Mouse (Mus musculus): ENCODE measurements around the gene Pink1. TPM values are rescaled to one million over a fixed set of nuclear protein-coding genes. Genes with fewer than 3 reads are reported as not detected.

Gene Pink1
- polyA plus RNA-seq, 1 experiment from 2014 or later: 29.3 TPM

DNA sequence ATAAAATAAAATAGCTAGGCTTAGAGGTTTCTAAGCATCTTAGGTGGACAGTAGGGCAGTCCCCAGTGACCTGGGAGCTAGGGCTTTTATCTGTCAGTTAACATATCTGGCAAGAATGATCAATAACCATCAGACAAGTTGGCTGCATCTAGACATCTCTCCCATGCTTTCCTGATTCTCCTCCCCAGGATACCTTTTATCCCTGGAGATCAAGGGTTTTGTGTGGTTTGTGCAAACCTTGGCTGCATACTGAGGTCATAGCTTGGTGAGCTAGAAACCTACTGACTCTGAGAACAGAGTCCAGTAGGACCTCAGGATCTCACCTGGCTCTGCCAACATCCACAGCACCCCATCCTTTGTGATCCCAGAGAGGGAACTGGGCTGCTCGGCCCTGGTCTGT lies 21.2 kb upstream of the Pink1 start:
- no peaks in the 10 kb centered on the region for H3K27me3 ChIP-seq (ENCODE audit: control insufficient read depth, insufficient read depth, low read length)
- H3K36me3 ChIP-seq (ENCODE audit: control insufficient read depth, insufficient read depth, low read length): no peaks in the 10 kb centered on the region
- WGBS: 56% methylated on average over 1 of the region's 1 CpGs
- no peak for ATAC-seq (ENCODE audit: insufficient read depth, low FRiP score, low TSS enrichment)
- H3K4me3 ChIP-seq (ENCODE audit: low read depth, low read length): no peak overlapping the region
- no peaks in the 10 kb centered on the region for H3K4me1 ChIP-seq (ENCODE audit: control insufficient read depth, insufficient read depth, low read length)
- no peaks in the 10 kb centered on the region for H3K9me3 ChIP-seq (ENCODE audit: control insufficient read depth, low read length)
- DNase-seq (ENCODE audit: low spot score): no peak
- no peak overlapping the region for H3K27ac ChIP-seq (ENCODE audit: low read depth, low read length)
- H3K4me2 ChIP-seq (ENCODE audit: low read depth): no peak overlapping the region
- H3K9ac ChIP-seq (ENCODE audit: low read length): no peak overlapping the region

GRCm38 (mm10) chr4:138344891-138345545 lies 18.9 kb upstream of the Pink1 start:
- WGBS: 84% methylated on average over 9 of the region's 9 CpGs

DNA sequence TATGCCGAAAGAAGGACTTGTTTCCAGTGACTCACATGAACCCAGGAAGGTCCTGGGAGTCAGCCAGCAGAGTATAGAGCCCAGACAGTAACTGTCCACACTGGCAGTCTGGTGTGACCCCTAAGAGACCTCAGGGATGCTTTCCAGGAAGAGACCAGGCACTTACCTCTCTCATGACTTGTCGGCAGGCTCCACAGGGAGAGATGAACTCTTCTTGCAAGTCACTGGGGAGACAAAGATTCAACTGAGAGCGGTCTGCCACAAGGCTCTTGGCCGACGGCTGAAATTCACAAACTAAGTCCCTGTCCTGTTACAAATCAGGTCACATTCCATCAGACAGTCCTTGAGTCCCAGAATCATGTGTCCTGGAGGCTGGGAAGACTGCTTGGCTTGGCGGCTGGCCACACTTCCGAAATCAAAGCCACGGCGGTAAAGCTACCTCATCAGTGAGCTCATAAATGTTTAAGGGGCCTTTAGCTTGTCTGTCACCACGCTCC lies 17.3 kb upstream of the Pink1 start:
- H3K4me2 ChIP-seq (ENCODE audit: low read depth): no peak overlapping the region
- H3K4me1 ChIP-seq (ENCODE audit: control insufficient read depth, insufficient read depth, low read length): no peaks in the 10 kb centered on the region
- DNase-seq (ENCODE audit: low spot score) (no peak), ATAC-seq (ENCODE audit: insufficient read depth, low FRiP score, low TSS enrichment) (no peak)
- no peaks in the 10 kb centered on the region for H3K36me3 ChIP-seq (ENCODE audit: control insufficient read depth, insufficient read depth, low read length)
- no peaks in the 10 kb centered on the region for H3K9me3 ChIP-seq (ENCODE audit: control insufficient read depth, low read length)
- 73% methylated on average over 10 of the region's 10 CpGs for WGBS
- H3K4me3 ChIP-seq (ENCODE audit: low read depth, low read length): no peak overlapping the region
- H3K27ac ChIP-seq (ENCODE audit: low read depth, low read length): no peak overlapping the region
- no peak overlapping the region for H3K9ac ChIP-seq (ENCODE audit: low read length)
- H3K27me3 ChIP-seq (ENCODE audit: control insufficient read depth, insufficient read depth, low read length): no peaks in the 10 kb centered on the region

More at GRCm38 (mm10) chr4:138344891-138345545, 18.9 kb upstream of the Pink1 start:
- Histone ChIP-seq H3K36me3 (ENCODE audit: control insufficient read depth, insufficient read depth, low read length) (no peaks in the 10 kb centered on the region), H3K9me3 (ENCODE audit: control insufficient read depth, low read length) (no peaks in the 10 kb centered on the region), H3K27me3 (ENCODE audit: control insufficient read depth, insufficient read depth, low read length) (no peaks in the 10 kb centered on the region), H3K4me3 (ENCODE audit: low read depth, low read length) (no peak overlapping the region), H3K9ac (ENCODE audit: low read length) (no peak overlapping the region), H3K27ac (ENCODE audit: low read depth, low read length) (no peak overlapping the region), H3K4me2 (ENCODE audit: low read depth) (no peak overlapping the region), H3K4me1 (ENCODE audit: control insufficient read depth, insufficient read depth, low read length) (no peaks in the 10 kb centered on the region)
- ATAC-seq (ENCODE audit: insufficient read depth, low FRiP score, low TSS enrichment) (no peak), DNase-seq (ENCODE audit: low spot score) (no peak)

- H3K36me3 ChIP-seq (ENCODE audit: control insufficient read depth, insufficient read depth, low read length): no peaks in the 10 kb centered on the region
- 88% methylated on average over 6 of the region's 6 CpGs for WGBS
- no peak overlapping the region for H3K4me3 ChIP-seq (ENCODE audit: low read depth, low read length)
- no peaks in the 10 kb centered on the region for H3K9me3 ChIP-seq (ENCODE audit: control insufficient read depth, low read length)
- no peaks in the 10 kb centered on the region for H3K27me3 ChIP-seq (ENCODE audit: control insufficient read depth, insufficient read depth, low read length)
- H3K27ac ChIP-seq (ENCODE audit: low read depth, low read length): no peak overlapping the region
- no peak overlapping the region for H3K4me2 ChIP-seq (ENCODE audit: low read depth)
- DNase-seq (ENCODE audit: low spot score) (no peak), ATAC-seq (ENCODE audit: insufficient read depth, low FRiP score, low TSS enrichment) (no peak)
- no peak overlapping the region for H3K9ac ChIP-seq (ENCODE audit: low read length)
- H3K4me1 ChIP-seq (ENCODE audit: control insufficient read depth, insufficient read depth, low read length): no peaks in the 10 kb centered on the region
These were observed 16.7 kb upstream of the Pink1 start for GRCm38 (mm10) chr4:138342778-138343177.

DNA sequence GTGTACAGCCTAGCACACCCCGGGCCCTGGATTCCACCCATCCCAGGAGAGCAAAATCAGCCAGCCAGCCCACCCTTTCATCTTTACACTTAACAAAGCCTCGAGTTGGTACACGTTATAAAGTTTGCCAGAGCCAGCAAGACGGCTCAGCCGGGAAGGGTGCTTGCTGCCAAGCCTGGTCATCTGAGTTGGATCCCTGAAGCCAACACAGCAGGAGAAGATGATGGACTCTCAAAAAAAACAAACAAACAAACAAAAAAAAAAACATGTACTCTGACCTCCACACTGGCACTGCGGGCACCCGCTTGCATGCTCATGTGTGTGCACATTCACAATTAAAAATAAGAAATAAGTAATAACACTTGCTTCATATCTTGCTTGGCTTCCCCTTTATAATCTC lies 15.9 kb upstream of the Pink1 start:
- H3K4me3 ChIP-seq (ENCODE audit: low read depth, low read length): no peak overlapping the region
- 77% methylated on average over 7 of the region's 7 CpGs for WGBS
- ATAC-seq (ENCODE audit: insufficient read depth, low FRiP score, low TSS enrichment): no peak
- H3K9ac ChIP-seq (ENCODE audit: low read length): no peak overlapping the region
- H3K27ac ChIP-seq (ENCODE audit: low read depth, low read length): no peak overlapping the region
- no peaks in the 10 kb centered on the region for H3K9me3 ChIP-seq (ENCODE audit: control insufficient read depth, low read length)
- no peak for DNase-seq (ENCODE audit: low spot score)
- H3K27me3 ChIP-seq (ENCODE audit: control insufficient read depth, insufficient read depth, low read length): no peaks in the 10 kb centered on the region
- H3K36me3 ChIP-seq (ENCODE audit: control insufficient read depth, insufficient read depth, low read length): no peaks in the 10 kb centered on the region
- H3K4me2 ChIP-seq (ENCODE audit: low read depth): no peak overlapping the region
- H3K4me1 ChIP-seq (ENCODE audit: control insufficient read depth, insufficient read depth, low read length): no peaks in the 10 kb centered on the region

DNA sequence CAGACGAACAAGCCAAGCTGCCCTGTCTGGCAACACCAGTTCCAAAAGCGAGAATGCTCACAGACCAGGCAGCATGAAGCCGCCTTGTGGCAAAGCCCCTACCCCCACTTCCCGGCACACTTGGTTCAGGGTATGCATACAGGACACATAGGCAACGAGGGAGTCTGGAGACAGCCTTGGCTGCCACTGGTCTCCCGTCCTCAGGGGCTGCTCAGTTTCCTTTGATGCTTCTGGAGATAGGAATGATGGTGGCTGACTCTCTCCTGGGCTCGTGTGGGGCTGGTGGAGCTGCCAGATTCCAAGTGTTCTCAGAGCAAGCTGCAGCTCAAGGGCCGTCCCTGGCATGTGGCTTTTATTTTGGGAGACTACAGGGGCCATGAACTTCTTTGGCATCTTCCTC lies 15.3 kb upstream of the Pink1 start:
- no peak overlapping the region for H3K4me3 ChIP-seq (ENCODE audit: low read depth, low read length)
- no peaks in the 10 kb centered on the region for H3K27me3 ChIP-seq (ENCODE audit: control insufficient read depth, insufficient read depth, low read length)
- H3K36me3 ChIP-seq (ENCODE audit: control insufficient read depth, insufficient read depth, low read length): no peaks in the 10 kb centered on the region
- ATAC-seq (ENCODE audit: insufficient read depth, low FRiP score, low TSS enrichment) (no peak), DNase-seq (ENCODE audit: low spot score) (no peak)
- no peak overlapping the region for H3K4me2 ChIP-seq (ENCODE audit: low read depth)
- H3K9me3 ChIP-seq (ENCODE audit: control insufficient read depth, low read length): no peaks in the 10 kb centered on the region
- H3K4me1 ChIP-seq (ENCODE audit: control insufficient read depth, insufficient read depth, low read length): no peaks in the 10 kb centered on the region
- H3K27ac ChIP-seq (ENCODE audit: low read depth, low read length): no peak overlapping the region
- H3K9ac ChIP-seq (ENCODE audit: low read length): no peak overlapping the region
- 72% methylated on average over 8 of the region's 8 CpGs for WGBS

- H3K4me2 ChIP-seq (ENCODE audit: low read depth): no peak overlapping the region
- no peaks in the 10 kb centered on the region for H3K27me3 ChIP-seq (ENCODE audit: control insufficient read depth, insufficient read depth, low read length)
- H3K9ac ChIP-seq (ENCODE audit: low read length): no peak overlapping the region
- no peak overlapping the region for H3K4me3 ChIP-seq (ENCODE audit: low read depth, low read length)
- H3K9me3 ChIP-seq (ENCODE audit: control insufficient read depth, low read length): no peaks in the 10 kb centered on the region
- H3K4me1 ChIP-seq (ENCODE audit: control insufficient read depth, insufficient read depth, low read length): no peaks in the 10 kb centered on the region
- DNase-seq (ENCODE audit: low spot score) (no peak), ATAC-seq (ENCODE audit: insufficient read depth, low FRiP score, low TSS enrichment) (no peak)
- 34% methylated on average over 4 of the region's 4 CpGs for WGBS
- no peak overlapping the region for H3K27ac ChIP-seq (ENCODE audit: low read depth, low read length)
- H3K36me3 ChIP-seq (ENCODE audit: control insufficient read depth, insufficient read depth, low read length): no peaks in the 10 kb centered on the region
These were observed 13.9 kb upstream of the Pink1 start for GRCm38 (mm10) chr4:138339963-138340362.

- no peak for ATAC-seq (ENCODE audit: insufficient read depth, low FRiP score, low TSS enrichment)
- Histone ChIP-seq H3K4me1 (ENCODE audit: control insufficient read depth, insufficient read depth, low read length) (no peaks in the 10 kb centered on the region), H3K27ac (ENCODE audit: low read depth, low read length) (no peak overlapping the region), H3K4me2 (ENCODE audit: low read depth) (no peak overlapping the region), H3K9me3 (ENCODE audit: control insufficient read depth, low read length) (no peaks in the 10 kb centered on the region), H3K27me3 (ENCODE audit: control insufficient read depth, insufficient read depth, low read length) (no peaks in the 10 kb centered on the region), H3K4me3 (ENCODE audit: low read depth, low read length) (no peak overlapping the region), H3K36me3 (ENCODE audit: control insufficient read depth, insufficient read depth, low read length) (no peaks in the 10 kb centered on the region), H3K9ac (ENCODE audit: low read length) (no peak overlapping the region)
- DNase-seq (ENCODE audit: low spot score): no peak
- 82% methylated on average over 9 of the region's 9 CpGs for WGBS
These were observed 11.2 kb upstream of the Pink1 start for GRCm38 (mm10) chr4:138337341-138337740.

DNA sequence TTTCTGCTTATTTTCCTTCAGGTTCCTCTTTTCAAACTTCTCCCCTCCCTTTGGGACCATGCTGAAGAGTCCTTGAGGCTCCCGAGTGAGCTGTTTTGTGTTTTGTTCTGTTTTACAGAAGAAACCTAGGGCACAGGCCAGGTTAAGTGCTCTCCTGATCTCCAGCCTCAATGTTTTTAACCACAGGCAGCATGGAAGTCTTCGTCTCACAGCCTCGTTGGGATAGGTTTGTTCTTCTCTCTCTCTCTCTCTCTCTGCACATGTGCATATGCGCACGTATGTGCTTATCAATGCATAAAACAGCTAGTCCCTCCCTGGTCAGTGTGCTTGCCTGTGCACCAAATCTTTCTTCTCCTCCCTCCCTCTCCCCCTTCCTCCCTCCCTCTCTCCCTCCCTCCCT lies 10.8 kb upstream of the Pink1 start:
- H3K36me3 ChIP-seq (ENCODE audit: control insufficient read depth, insufficient read depth, low read length): no peaks in the 10 kb centered on the region
- ATAC-seq (ENCODE audit: insufficient read depth, low FRiP score, low TSS enrichment) (no peak), DNase-seq (ENCODE audit: low spot score) (no peak)
- H3K27ac ChIP-seq (ENCODE audit: low read depth, low read length): no peak overlapping the region
- no peaks in the 10 kb centered on the region for H3K9me3 ChIP-seq (ENCODE audit: control insufficient read depth, low read length)
- H3K4me3 ChIP-seq (ENCODE audit: low read depth, low read length): no peak overlapping the region
- H3K4me1 ChIP-seq (ENCODE audit: control insufficient read depth, insufficient read depth, low read length): no peaks in the 10 kb centered on the region
- WGBS: 76% methylated on average over 5 of the region's 5 CpGs
- no peak overlapping the region for H3K4me2 ChIP-seq (ENCODE audit: low read depth)
- H3K9ac ChIP-seq (ENCODE audit: low read length): no peak overlapping the region
- no peaks in the 10 kb centered on the region for H3K27me3 ChIP-seq (ENCODE audit: control insufficient read depth, insufficient read depth, low read length)

Measured in neural tube, embryonic 11.5 days (tissue).